Mouse (Mus musculus) frontal cortex, postnatal 25 days (tissue): ENCODE measurements around the gene Fbln2.

Source experiments
- DNase-seq, 2 experiments: peaks; one replicate each; pipeline ENCODE4 v3.0.0; 2022; ENCODE audit warnings: low spot score in 2 of 2

Gene Fbln2

DNA sequence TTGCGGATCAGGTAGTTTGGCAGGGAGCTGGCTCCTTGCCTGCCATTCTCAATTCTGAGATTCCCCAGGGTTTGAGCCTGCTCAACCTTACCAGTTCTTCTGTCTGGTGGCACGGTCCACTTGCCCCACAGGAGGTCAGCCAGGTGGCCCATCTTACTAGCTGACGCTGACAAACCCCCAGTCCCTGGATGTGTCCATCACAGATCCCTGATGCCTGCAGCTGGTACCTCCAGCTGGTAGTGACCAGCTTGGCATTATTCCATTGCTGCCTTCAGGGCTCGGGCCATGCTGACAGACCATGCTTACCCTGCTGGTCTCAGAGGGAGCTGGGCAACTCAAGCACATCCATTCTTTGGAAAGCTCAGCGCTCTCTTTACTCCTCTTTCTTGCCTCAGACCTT, 18.7 kb downstream of the Fbln2 start:
- no peak for DNase-seq

- DNase-seq = no peak
These were observed 19.3 kb downstream of the Fbln2 start for GRCm38 (mm10) chr6:91231523-91231922.

DNA sequence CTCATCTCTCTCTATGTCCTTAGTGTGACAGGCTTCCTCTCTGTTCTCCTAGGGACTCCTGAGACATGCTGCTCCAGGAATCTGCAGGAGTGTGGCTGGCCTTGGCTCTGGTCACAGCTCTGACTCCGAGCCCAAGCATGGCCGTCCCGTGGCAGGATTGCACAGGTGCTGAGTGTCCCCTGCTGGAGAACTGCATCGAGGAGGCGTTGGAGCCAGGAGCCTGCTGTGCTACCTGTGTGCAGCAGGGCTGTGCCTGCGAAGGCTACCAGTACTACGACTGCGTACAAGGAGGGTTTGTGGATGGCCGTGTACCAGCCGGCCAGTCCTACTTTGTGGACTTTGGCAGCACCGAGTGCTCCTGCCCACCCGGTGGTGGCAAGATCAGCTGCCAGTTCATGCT, 20.8 kb downstream of the Fbln2 start:
- DNase-seq = no peak

GRCm38 (mm10) chr6:91233424-91234015, 21.3 kb downstream of the Fbln2 start:
- no peak for DNase-seq

DNA sequence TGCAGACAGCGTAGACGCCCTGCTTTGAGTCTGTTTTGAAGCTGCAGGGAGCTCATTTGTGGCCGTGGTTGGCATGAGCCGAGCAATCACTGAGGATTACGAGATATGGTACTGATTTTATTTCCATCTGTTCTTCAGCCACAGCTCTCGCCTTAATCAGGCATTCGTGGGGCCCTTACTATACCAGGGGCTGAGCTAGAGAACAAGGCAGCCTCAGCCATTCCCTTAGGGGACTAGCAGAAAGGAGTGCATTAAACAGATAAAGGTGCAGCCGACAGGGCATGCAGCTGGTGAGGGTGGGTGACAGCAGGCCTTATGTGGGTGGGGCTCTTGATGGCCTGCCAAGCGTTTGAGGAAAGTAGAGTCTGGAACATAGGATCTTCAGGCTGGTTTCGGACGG, 23.8 kb downstream of the Fbln2 start:
- no peak for DNase-seq

- DNase-seq = no peak
These were observed 24.2 kb downstream of the Fbln2 start for GRCm38 (mm10) chr6:91236429-91236828.

GRCm38 (mm10) chr6:91237273-91237672, 25.0 kb downstream of the Fbln2 start:
- DNase-seq = no peak

- no peak for DNase-seq
These were observed 28.3 kb downstream of the Fbln2 start for GRCm38 (mm10) chr6:91240537-91240936.

DNA sequence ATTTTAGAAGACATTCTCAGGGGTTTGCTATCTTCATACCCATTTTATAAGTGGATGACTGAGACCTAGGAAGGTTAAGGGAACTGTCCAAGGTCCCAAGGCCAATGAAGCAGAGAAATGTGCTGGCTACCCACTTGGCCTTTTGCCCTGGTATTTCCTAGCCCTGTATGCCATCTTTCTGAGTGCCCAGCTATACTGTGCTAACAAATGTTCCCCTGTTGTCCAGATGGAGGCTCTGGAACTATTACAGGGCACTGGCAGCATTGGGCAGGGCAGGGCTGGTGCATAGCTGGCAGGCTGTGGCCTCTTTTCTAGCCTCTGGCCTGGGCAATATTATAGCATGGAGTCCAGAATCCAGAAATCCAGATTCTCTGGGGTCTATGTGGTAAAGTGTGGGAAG, 28.7 kb downstream of the Fbln2 start:
- no peak for DNase-seq

GRCm38 (mm10) chr6:91243395-91243794, 31.1 kb downstream of the Fbln2 start:
- peak in 1 of 2 experiments; percentile 18 for DNase-seq

DNA sequence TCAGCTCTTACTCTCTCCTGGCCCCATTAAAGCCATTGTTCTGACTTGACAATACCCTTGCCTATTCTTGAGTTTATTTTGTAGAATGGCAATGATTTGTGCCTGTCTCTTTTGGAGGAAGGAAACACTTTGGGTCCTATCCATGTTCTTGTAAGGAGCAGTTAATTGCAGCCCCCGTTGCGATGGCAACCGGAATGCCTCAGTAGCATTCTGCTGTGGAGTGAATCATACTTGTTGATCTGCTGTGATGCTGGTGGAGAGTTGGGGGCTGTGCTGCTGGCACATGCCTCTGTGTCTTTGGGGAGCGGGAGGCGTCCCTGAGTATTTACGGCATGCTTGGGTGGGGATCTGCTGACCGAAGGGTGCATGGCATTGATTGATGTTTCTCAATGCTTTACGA, 32.1 kb downstream of the Fbln2 start:
- peak in 1 of 2 experiments; percentile 40 for DNase-seq

DNA sequence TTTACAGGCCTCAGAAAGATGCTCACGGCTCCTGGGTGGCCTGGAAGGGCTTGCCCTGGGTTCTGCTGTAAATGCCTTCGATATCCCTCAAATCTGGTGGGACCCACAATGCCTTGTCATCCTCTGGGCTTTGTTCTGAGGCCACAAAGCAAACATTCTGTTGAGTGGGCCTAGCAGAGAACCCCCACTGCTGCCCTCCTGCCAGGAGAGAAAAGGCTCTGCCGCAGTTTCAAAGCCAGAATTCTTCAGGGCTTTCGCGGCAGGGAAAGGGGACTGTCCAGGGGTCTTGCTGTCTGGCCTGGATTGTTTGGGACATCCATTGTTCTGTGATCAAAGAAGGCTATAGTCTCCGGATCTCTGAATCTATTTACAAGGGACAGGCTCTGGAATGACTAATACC, 33.1 kb downstream of the Fbln2 start:
- no peak for DNase-seq

GRCm38 (mm10) chr6:91247343-91247742, 35.1 kb downstream of the Fbln2 start:
- no peak for DNase-seq

DNA sequence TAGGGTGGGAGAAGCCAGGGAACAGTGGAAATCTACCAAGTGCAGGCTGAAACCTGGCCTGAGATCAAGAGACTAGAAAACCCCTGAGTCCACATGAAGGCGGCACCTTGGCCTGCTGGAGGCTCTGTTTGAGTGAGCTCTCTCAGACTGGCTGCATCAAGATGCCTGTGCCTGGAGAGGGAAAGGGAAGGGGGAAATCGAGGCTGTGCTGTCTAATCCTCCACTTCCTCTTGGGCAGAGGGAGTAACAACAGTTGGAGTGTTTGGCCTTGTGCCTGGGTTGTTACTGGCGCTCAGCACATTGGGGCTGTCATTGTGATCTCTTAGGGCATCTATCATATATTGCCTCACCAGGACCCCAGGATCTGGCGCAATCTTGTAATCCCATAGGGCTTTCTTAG, 36.4 kb downstream of the Fbln2 start:
- DNase-seq = no peak

DNA sequence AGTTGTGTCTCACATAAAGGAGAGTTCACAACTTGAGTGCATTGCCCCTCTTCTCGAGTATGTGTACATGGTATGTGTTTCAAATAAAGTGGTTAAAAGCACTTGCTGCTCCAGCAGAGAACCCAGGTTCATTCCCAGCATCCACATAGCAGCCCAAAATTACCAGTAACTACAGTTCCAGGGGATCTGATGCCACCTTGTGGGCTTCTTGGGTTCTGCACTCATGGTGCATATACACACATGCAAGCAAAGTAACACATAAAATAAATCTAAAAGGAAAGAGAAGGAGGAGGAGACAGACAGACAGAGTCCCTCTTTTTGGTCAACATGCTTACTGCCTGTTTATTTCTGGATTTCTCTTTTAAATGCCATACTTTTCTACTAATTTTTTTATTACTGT, 37.5 kb downstream of the Fbln2 start:
- DNase-seq = no peak

- peak in 1 of 2 experiments; percentile 33 for DNase-seq
These were observed 47.3 kb downstream of the Fbln2 start for GRCm38 (mm10) chr6:91259440-91260120.

DNA sequence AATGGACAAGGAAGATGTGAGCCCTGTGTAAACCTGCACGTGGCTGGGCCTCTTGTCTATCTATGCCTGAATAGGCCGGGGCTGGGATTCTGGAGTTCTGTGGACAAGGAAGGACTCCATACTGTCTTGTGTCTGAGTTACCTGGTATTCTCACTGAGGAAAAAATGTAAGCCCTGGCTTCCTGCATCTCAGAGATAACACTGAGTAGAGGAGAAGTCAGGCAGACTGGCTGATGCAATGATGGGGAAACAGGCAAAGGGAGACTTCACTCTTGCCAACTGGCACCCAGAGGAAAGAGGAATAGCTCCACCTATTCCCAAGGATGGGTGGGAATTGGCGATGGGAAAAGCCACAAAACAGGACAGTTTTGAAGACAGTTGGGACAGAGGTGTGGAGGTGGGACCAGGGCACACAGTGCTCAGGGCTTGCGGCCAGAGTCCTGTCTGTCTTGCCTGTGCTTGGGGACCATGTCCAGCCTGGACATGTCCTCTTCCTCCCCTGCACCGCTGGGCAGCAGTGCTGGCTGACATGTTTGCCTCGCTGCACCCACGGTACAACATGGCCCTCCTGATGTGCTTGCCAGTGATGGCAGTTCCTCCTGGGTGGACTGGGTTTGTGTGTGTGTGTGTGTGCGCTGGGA, 48.2 kb downstream of the Fbln2 start:
- no peak for DNase-seq

DNA sequence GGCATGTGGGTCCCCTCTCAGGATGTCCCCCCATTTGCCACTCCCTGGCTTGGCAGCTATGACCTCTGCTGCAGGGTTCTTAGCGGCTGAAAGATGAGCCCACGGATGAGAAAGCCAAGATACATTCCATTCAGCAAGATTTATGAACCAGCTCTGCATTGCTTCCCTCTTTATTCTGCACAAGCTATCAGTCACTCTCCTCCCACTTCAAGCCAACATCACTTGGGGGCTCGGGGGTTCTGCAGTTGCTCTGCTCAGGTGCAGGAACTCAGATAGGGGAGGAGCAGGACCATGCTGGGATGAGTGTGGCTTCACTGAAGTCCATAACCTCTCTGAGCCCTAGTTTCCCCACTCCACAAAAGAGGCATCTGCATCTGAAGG, 48.7 kb downstream of the Fbln2 start:
- no peak for DNase-seq

GRCm38 (mm10) chr6:91265616-91266015, 53.4 kb downstream of the Fbln2 start:
- no peak for DNase-seq

DNA sequence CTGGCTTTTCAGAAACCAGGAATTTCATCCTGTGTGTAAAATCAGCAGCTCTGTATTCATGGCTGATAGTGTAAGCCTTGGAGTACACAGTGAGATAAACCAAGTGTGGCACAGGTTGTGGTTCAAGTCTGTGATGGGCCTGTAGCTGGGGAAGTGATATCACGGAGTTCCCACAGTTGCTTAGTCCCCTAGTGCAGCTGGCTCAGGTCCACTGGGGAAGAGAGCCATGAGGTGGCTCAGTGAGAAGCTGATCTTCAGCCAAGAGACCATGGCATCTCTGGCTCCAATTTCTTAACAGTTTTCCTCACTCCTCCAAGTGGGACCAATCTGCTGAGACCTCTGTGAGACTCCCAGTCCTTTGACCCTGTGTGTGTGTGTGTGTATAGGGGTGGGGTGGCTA, 54.4 kb downstream of the Fbln2 start:
- no peak for DNase-seq

GRCm38 (mm10) chr6:91268318-91268717, 56.1 kb downstream of the Fbln2 start:
- DNase-seq = no peak

DNA sequence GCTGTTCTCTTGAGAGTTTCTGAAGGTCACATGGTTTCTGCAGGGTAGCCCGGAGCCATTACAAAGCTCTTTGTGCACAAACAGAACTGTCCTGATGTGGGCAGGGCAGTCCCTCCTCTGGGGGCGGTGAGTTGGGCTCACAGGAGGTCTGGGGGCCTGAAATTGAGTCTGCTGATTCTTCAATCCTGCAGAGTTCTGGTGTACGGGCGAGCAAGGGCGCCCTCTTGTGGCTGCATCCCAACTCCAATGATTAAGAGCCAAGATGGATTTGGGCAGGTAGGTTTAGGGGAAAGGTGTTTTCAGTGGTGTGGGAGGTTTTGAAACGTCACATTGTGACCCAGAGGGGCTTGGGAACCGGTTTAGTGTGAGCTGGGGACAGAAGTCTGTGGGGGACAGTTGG, 65.3 kb downstream of the Fbln2 start:
- peak; percentile 61 to 63 for DNase-seq

DNA sequence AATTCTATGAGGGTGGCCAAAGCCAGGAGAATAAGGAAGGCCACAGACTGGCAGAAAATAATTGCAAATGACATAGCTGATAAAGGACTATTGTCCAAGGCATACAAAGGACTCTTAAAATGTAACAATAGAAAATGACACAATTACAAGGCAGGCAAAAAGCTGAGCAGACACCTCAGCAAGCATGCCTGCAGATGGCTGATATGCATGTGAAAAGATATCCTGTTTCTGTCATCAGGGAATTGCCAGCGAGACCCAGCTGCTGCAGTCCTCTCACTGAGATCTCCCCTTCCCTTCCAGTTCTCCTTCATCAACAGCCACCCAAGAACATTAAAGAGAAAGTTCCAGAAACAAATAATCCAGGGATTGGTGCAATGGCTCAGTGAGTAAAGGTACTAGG, 66.0 kb downstream of the Fbln2 start:
- DNase-seq = no peak
